Mouse (Mus musculus): ENCODE data around the gene Oog4. TPM values are rescaled to one million over a fixed set of nuclear protein-coding genes. Genes with fewer than 3 reads are reported as not detected.

Oog4 gene
- polyA plus RNA-seq, 1 experiment from 2014 or later: not detected

Other genes starting within 250 kb of the Oog4 start
- 15.5 and 17.8 TPM in 2 replicates for gene Prdm2, start 237.3 kb downstream of the Oog4 start, polyA plus RNA-seq (2014; fragmentation: Nextera tagmentation; extraction: Ambion mirVana)
- 74.5 and 75.8 TPM in 2 replicates for gene Pdpn, start 150.8 kb downstream of the Oog4 start, polyA plus RNA-seq (2014; fragmentation: Nextera tagmentation; extraction: Ambion mirVana)
- gene Lrrc38, start 100.6 kb downstream of the Oog4 start, polyA plus RNA-seq (2014; fragmentation: Nextera tagmentation; extraction: Ambion mirVana): not detected in 2 replicates
- gene Pramel1, start 55.9 kb downstream of the Oog4 start, polyA plus RNA-seq (2014; fragmentation: Nextera tagmentation; extraction: Ambion mirVana): not detected in 2 replicates
- gene Pramef8, start 37.9 kb downstream of the Oog4 start, polyA plus RNA-seq (2014; fragmentation: Nextera tagmentation; extraction: Ambion mirVana): 18.1 and 23.0 TPM in 2 replicates
- not detected in 2 replicates for gene Gm13043, start 61.0 kb upstream of the Oog4 start, polyA plus RNA-seq (2014; fragmentation: Nextera tagmentation; extraction: Ambion mirVana)
- gene Gm13040, start 85.6 kb upstream of the Oog4 start, polyA plus RNA-seq (2014; fragmentation: Nextera tagmentation; extraction: Ambion mirVana): not detected in 2 replicates
- not detected in 2 replicates for gene BC080695, start 101.4 kb upstream of the Oog4 start, polyA plus RNA-seq (2014; fragmentation: Nextera tagmentation; extraction: Ambion mirVana)
- gene Gm13057, start 101.4 kb upstream of the Oog4 start, polyA plus RNA-seq (2014; fragmentation: Nextera tagmentation; extraction: Ambion mirVana): not detected in 2 replicates
- not detected in 2 replicates for gene Gm13083, start 164.7 kb upstream of the Oog4 start, polyA plus RNA-seq (2014; fragmentation: Nextera tagmentation; extraction: Ambion mirVana)
- gene Gm13088, start 206.9 kb upstream of the Oog4 start, polyA plus RNA-seq (2014; fragmentation: Nextera tagmentation; extraction: Ambion mirVana): not detected in 2 replicates